Mouse (Mus musculus) brown adipose tissue, adult 24 weeks (tissue): ENCODE measurements at regions not wholly inside any gene's neighbourhood (a gene's known extent, or its start where the extent isn't known, plus 50 kb on each side); places are given as distances from the start of the nearest gene placed in this dataset.
"Not testable (repeated sequence)": the region's sequence is repeated elsewhere in the genome, so short reads cannot be mapped to it uniquely, and the experiment has no call there.

Experiments used
- H3K27ac ChIP-seq: fragments of 200-500 bp; replicated peaks from 2 replicates; pipeline ENCODE4 v1.5.1; 2012; ENCODE audit warnings: low read depth, mild to moderate bottlenecking, low read length
- H3K4me1 ChIP-seq: fragments of 200-500 bp; 2 replicates; pipeline ENCODE4 v1.6.1; 2012; ENCODE audit warnings: low read length, mixed read lengths; ENCODE audit not compliant: control insufficient read depth, insufficient read depth, insufficient read length
- H3K4me3 ChIP-seq: fragments of 200-500 bp; 2 replicates; pipeline ENCODE4 v1.5.1; 2012; ENCODE audit warnings: low read depth, mild to moderate bottlenecking, low read length, moderate library complexity; ENCODE audit not compliant: insufficient read depth

DNA sequence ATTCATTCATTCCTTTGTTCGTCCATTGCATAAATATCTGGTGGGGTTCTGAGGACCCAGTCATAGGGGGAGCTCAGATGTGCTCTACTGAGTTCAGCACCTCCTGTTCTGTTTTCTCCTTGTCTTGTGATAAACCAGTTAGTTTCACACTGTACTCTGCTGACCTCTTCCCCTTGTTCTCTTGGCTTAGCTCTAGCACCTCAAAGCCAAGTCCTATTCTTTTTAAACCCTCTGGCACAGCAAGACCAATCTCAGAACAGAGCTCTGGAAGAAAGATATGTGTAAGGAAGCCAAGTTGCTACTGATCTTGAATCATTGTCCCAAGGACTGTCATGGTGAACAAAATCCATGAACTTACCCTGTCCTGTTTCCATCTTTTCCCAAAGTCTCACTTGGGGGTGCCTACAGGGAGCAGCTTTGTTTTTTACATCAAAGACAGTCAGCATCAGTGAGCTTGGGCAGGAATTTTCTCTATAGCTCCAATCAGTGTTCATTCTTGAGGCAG is 402.4 kb upstream of the Cdh5 start:
- Histone ChIP-seq H3K4me1 (no peaks in the 10 kb centered on the region), H3K4me3 (no peak overlapping the region), H3K27ac (peak overlapping the region; percentile 46; the same call in 1 of the 2 replicates)

- no peaks in the 10 kb centered on the region for H3K4me1 ChIP-seq
- H3K4me3 ChIP-seq: no peak overlapping the region
- no peak overlapping the region for H3K27ac ChIP-seq
These were observed 399.2 kb upstream of the Cdh5 start for GRCm38 (mm10) chr8:103702236-103702635.

GRCm38 (mm10) chr8:103706084-103706483 is 395.3 kb upstream of the Cdh5 start:
- H3K4me1 ChIP-seq: no peaks in the 10 kb centered on the region
- peak overlapping the region; percentile 84 for H3K27ac ChIP-seq
- H3K4me3 ChIP-seq: no peak overlapping the region

GRCm38 (mm10) chr8:103710871-103711270 is 390.6 kb upstream of the Cdh5 start:
- not testable (repeated sequence) for H3K4me1 ChIP-seq, H3K27ac ChIP-seq, H3K4me3 ChIP-seq

GRCm38 (mm10) chr8:103717723-103718122 is 383.7 kb upstream of the Cdh5 start:
- H3K4me1 ChIP-seq: no peaks in the 10 kb centered on the region
- H3K4me3 ChIP-seq: no peak overlapping the region
- H3K27ac ChIP-seq: no peak overlapping the region

DNA sequence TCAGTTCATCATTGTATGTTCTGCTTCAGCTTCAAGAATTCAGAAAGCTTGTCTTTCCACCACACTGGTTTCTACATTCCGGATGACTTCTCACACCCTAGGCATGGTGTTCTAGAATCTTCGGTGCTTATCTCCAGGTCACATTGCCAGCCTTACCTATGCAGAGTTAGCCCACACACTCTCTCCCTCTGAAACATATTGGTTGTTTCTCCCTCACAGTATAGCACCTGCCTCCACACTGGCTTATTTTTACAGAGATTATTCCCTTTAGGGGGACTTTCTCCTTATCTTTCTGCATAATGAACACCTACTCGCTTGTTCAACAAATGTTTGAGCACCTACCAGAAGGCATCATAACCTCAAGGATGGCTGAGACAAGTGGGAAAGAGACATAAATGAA is 368.0 kb upstream of the Cdh5 start:
- Histone ChIP-seq H3K4me1 (no peaks in the 10 kb centered on the region), H3K4me3 (no peak overlapping the region), H3K27ac (no peak overlapping the region)

DNA sequence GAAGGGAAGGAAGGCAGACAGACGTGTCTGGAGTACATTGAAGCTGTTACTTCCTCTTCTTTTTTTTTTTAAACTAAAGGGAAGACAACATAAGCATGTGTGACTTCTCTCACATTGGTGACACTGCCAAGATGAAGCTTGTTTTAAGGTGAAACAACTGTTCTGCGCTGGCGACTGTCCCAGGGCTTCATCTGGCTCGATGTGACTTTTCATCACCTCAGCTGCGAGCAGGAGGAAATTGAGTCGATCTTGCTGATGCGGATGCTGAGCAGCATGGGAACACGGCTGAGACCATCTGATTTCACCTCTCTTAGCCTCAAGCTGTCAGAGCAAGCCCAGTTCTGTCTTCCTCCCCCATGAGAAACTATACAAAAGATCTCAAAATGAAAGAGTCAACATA is 363.1 kb upstream of the Cdh5 start:
- Histone ChIP-seq H3K4me1 (no peaks in the 10 kb centered on the region), H3K27ac (no peak overlapping the region), H3K4me3 (no peak overlapping the region)

GRCm38 (mm10) chr8:103741395-103741794 is 360.0 kb upstream of the Cdh5 start:
- no peak overlapping the region for H3K4me3 ChIP-seq
- H3K4me1 ChIP-seq: no peaks in the 10 kb centered on the region
- H3K27ac ChIP-seq: no peak overlapping the region

DNA sequence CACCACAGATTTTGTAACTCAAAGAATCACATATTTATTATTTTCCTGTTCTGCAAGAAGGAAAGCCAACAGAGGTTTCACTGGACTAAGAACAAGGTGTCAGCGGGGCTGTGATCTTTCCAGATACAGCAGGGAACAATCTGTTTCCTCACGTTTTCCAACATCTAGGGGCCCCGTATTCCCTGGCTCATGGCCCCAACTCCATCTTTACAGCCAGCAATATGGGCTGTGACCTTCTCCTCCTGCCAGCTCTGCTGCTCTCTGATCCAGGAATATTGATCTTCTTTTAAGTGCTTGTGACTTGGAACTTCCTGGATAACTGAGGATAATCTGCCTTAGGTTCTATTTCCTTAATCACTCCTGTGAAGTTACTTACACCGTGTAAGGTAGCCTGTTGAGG is 352.7 kb upstream of the Cdh5 start:
- no peaks in the 10 kb centered on the region for H3K4me1 ChIP-seq
- H3K4me3 ChIP-seq: no peak overlapping the region
- no peak overlapping the region for H3K27ac ChIP-seq

- H3K4me1 ChIP-seq: no peaks in the 10 kb centered on the region
- H3K4me3 ChIP-seq: no peak overlapping the region
- no peak overlapping the region for H3K27ac ChIP-seq
These were observed 350.9 kb upstream of the Cdh5 start for GRCm38 (mm10) chr8:103750278-103751097.

DNA sequence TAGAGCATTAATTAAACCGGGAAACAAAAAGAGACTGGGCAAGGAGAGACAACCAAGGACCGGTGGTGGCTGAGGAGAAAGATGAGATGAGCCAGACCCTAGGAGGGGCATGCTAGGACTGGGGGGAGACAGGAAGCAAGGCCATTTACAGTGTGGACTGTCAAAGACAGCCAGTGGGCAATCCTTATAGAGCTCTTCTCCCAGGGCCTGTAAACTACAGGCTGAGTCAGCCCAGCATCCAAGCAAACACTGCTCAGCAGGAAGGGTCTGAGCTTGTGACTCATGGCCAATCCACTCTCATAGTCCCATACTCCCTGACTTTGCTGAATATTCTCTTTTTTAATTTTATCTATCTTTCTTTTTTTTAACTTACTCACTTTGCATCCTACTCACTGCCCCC is 350.3 kb upstream of the Cdh5 start:
- no peak overlapping the region for H3K27ac ChIP-seq
- no peak overlapping the region for H3K4me3 ChIP-seq
- no peaks in the 10 kb centered on the region for H3K4me1 ChIP-seq

- H3K4me1 ChIP-seq: no peaks in the 10 kb centered on the region
- no peak overlapping the region for H3K4me3 ChIP-seq
- no peak overlapping the region for H3K27ac ChIP-seq
These were observed 337.6 kb upstream of the Cdh5 start for GRCm38 (mm10) chr8:103763821-103764220.

DNA sequence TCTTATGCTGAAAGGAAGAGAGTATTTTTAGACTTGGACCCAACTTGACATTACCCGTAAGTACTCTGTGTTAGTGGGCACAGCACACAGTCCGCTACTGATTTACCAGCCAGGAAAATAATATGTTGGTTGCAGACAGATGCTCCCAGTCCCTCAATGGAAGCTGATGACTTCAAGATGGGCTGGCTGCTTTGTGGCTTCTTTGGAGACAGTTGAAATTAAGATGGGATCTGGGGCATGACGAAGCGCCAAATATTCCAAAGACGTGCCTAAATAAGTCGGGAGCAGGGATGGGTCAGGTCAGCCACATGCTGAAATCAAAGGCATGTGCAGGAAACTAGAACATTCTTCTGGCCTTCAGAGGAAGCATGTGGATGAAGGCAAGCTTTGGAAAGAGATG is 321.8 kb upstream of the Cdh5 start:
- Histone ChIP-seq H3K4me3 (no peak overlapping the region), H3K27ac (no peak overlapping the region), H3K4me1 (no peaks in the 10 kb centered on the region)

DNA sequence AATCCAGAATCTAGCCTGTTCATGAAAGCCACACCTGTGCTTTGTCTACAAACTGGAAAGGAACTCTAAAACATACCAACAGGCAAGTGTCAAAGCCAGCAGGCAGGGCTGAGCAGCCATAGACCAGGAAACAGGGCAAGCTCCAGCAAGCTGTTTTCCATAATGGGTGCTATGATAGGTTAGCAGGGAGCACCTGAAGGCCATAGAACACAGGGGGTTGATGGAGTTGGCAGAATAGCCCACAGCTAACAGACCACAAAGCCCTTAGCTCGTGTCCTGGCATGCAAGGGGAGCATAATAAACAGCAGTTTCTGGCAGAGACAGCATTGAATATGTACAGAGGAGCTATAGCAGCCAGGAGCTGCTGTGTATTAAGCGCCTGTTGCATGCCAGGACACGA is 313.1 kb upstream of the Cdh5 start:
- Histone ChIP-seq H3K4me1 (no peaks in the 10 kb centered on the region), H3K4me3 (no peak overlapping the region), H3K27ac (no peak overlapping the region)

DNA sequence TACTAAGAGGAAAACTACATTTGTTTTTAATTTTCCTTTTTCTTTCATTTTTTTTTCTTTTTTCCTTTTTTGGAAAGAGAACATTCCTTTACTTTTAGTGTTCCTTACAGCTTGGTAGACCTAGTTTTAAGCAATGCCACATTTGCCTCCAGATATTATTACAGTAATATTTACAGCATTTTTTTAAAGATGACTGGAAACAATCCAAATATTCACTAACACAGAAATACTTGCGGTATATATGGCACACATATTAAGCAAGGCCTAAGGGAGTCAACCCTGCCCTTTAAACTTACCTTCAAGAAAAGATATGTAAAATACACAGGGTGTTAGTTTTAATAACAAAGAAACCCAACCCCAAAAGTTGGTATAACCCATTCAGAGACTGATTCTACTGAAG is 308.1 kb upstream of the Cdh5 start:
- no peak overlapping the region for H3K4me3 ChIP-seq
- H3K27ac ChIP-seq: no peak overlapping the region
- H3K4me1 ChIP-seq: no peaks in the 10 kb centered on the region

GRCm38 (mm10) chr8:103798630-103799029 is 302.8 kb upstream of the Cdh5 start:
- not testable (repeated sequence) for H3K4me1 ChIP-seq, H3K4me3 ChIP-seq, H3K27ac ChIP-seq
